Mouse (Mus musculus) layer of hippocampus, adult 11-12 months (tissue): ENCODE data around the gene Srsf5.

ENCODE experiments used
- DNase-seq: peaks from one replicate; pipeline ENCODE4 v3.0.0; 2022; ENCODE audit warnings: low spot score

Srsf5 gene

GRCm38 (mm10) chr12:80997652-80998051 lies 52.3 kb downstream of the Srsf5 start:
- no peak for DNase-seq

- no peak for DNase-seq
Observed at GRCm38 (mm10) chr12:80998528-80999221, 53.4 kb downstream of the Srsf5 start.
